Mouse (Mus musculus) urinary bladder, postnatal 36 days (tissue): ENCODE data around the gene Rnf144b.

Experiments used
- DNase-seq, 2 experiments: peaks; one replicate each; pipeline ENCODE4 v3.0.0; 2022; ENCODE audit warnings: low spot score in 2 of 2, mixed read lengths in 1 of 2

Gene Rnf144b

DNA sequence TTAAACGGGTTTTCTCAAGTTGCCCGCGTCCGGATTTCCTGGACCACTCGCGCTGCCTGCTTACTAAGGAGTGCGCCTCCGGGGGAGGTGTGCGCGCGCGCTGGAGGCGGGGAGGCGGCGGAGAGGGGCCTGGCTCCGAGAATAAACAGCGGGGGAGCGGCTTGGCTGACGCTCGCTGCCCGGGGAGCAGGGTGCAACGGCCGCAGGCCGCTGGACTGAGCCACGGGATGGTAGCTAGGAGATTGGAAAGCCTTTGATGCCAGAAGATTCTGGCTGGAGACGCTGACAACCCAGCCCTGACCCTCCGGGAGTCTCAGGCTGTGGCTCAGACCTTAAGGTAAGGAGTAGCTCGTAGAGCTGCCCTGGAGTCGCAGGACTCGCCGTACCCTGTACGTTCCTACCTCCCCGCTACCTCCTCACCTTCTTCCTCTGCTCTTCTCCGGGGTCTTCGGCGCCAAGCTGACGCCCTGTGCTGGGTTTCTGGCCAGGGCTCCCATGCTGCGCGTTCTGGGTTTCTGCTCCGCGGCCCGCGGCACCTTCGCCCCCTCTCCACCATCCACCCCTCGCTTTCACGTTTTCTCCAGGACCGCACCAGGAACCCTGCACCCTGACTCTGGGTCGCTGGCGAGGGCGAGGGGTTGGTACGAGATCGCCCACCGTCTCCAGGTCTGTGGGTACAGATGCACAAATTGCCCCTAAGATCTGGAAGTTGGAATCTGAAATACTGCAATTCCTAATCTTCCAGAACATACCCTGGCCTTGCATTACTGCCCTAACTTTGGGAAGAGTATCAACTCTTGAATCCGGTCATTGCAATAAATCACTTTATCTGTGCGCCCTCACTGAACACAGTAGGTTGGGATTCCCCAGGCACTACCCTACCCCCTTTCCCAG is at the start of gene Rnf144b:
Gene Rnf144b, plus strand, starts transcription at position 120 of the 894 bp plus-strand sequence.
- DNase-seq, result peak; percentile 24 to 35

DNA sequence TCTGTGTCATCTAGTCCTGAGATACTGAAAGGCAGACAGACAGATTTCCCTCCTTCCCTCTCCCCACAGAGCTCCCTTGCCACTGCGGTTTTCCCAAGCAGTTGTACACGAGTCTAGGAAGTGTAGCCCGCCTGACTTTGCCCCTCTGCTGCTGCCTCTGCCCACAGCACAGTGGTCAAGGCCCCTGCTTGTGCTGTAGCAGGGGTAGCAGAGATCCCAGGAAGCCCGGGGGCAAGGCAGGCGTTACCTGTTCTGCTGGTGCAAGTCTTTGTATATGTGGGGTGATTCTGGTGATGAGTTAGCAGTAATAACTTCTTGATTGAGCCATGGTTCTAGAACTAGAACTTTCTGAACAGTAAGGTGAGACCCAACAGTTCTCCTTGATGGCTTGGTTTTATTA is 46.3 kb upstream of the Rnf144b start:
- DNase-seq, result no peak

DNA sequence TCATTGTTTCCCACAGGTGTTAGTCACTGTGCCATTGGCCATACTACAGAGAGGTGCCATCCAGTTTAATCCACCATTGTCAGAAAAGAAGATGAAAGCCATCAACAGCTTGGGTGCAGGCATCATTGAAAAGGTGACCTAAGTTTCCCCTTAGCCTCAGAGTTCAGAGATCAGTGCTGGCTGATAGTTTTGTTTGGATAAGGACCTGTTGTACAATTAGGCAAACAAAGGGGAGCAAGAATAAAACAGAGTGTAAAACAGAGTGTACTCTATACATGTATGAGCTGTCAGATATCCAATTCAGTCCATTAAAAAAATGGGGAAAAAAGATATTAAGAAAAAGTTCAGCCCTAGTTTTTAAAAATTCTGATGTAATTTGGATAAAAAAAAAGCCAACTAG is 45.1 kb upstream of the Rnf144b start:
- no peak for DNase-seq

DNA sequence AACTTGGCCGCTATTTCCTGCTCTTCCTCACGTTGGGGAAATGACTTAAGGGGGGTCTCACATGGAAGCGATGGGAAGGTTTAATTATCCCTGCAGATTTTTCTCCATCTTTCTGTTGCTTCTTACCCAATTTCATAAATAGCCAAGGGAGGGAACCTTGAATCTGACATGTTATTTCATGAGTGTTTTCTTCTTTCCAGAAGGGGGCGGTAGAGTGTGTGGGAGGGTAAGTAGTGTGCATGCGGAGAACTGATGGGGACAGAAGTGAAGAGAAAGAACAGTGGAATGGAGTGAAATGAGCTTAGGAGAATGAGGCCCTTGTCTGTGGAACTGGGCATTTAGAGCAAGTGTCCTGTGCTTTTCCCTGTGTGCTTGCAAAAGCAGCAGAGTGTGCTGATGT is 43.7 kb upstream of the Rnf144b start:
- DNase-seq, result no peak

DNA sequence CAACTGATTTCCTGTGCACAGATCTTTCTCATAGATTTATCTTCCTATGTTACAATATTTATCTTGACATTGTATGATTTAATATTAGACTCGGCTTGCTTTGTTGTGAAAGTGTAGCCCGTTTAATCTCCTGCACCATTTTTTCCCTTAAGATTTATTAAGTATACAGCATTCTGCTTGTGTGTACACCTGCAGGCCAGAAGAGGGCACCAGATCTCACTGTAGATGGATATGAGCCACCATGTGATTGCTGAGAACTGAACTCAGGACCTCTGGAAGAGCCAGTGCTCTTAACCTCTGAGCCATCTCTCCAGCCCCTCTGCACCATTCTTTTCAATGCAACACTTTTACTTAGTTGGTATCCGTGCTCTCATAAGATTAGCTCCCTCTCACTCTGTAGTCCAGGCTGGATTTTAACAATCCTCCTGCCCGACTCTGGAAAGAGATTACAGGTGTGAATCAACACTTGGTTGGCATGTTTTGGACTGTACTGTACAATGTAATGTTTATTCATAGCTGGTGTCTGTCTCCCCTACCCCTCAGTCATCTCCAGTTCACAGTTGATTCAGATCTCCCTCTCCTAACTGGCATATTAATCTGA is 41.5 kb upstream of the Rnf144b start:
- no peak for DNase-seq

DNA sequence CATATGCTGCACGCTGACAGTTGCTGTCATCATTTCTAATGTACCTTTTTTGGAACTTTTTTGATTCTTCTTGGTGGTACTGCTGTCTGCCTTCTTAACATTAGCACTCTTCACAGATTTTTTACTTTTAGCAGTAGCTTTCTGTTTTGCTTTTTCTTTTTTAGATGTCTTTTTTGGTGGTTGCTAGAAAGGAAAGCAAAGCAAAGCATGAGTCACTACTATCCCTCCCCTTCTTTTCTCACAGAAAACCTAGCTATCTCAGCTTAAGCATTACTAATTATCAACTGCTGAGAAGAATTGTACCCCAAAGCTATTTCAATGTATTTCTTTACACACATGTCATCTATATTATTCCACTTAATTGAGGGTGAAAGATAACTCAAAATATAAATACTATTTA is 34.0 kb upstream of the Rnf144b start:
- DNase-seq, result no peak

DNA sequence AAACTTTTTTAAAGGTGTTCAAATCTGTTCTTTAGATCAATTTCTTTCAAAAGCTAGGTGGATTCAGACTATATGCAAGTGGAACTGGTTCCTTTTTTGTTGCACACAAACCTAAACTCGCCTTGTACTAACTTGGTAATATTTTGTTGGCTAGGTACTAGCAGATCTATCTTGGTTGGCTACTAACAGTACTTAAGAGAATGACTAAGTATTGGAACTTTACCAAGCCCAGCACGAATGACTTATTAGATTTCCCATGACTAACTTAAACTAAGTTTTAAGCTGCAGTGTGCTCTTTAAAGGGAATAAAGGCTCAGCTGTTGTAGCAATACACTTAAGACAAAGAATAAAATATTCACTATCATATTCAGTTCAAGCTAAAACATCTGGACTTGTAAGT is 33.2 kb upstream of the Rnf144b start:
- no peak for DNase-seq

DNA sequence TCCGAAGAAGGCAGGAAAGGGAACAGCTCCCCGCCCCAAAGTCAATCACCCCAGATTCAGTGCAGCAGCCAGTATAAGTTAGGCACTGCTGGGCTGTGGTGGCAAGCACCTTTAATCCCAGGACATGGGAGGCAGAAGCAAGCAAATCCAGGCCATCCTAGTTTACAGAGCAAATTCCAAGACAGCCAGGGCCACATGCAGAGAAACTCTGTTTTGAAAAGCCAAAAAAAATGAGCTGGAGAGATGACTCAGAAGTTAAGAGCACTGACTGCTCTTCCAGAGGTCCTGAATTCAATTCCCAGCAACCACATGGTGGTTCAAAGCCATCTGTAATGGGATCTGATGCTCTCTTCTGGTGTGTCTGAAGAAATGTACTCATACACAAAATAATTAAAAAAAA is 28.7 kb upstream of the Rnf144b start:
- DNase-seq, result no peak

DNA sequence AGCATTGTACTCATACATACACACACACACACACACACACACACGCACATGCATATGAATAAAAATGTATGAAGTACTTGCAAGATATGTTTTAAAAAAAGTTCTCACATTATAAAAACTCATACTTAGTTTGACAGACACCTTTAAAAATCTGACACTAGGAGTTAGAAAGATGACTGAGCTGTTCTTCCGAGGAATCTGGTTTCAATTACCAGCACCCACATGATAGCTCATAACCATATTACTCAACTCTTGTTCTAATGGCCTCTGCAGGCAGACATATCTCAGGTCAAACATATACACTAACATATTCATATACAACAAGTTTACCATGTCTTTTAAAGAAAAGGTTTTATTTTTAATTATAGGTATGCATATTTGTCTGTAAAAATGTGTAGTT is 25.9 kb upstream of the Rnf144b start:
- DNase-seq, result no peak

DNA sequence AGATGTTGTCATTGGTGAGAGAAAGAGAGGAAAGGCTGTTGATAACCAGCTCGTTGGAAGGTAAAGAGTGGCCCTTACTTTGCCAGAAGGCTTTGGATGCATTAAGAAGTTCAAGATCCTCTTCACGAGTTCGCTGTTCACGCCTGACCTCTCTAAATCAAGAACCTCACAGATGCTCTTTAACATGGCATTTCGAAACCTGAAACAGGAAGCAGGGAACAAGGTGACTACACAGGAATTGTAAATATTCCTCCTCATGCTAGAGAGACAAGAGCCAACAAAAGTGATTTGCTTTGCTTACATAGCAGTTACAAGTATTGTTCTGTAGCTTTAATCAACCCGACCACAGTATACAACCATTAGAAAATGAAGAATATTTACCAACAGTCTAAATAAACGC is 23.2 kb upstream of the Rnf144b start:
- DNase-seq, result no peak

DNA sequence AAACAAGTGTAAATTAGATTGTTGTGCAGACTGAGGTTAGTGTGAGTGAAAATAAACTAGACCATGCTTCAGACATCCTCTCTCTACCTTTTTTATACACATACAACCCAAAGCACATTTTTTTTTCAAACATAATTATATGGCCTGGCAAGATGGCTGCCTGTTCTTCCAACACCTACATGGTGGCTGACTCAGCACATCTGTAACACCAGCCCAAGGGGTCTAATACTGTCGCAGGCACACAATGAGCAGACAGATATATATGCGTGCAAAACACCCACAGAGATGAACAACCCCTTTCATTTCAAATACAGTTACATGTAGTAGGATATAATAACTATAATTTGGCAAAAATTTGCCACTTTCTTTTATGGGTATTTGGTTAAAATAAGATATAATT is 21.9 kb upstream of the Rnf144b start:
- no peak for DNase-seq

DNA sequence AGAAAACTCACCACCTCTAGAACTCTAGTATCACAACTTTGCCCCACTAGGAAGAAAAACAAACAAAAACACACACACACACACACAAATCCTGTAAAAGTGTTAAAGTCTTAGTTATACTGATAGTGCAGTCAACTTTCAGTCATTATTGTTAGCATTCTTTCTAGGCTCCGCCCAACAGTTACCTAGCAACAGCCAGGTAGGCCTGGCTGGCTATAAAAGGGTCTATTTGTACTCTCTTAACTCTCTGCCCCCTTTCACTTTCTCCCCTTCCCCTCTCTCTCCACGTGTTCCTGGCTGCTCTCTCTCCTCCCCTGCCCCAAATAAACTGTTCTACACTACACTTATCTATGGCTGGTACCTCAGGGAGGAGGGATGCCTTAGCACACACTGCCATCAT is 18.3 kb upstream of the Rnf144b start:
- DNase-seq, result no peak

DNA sequence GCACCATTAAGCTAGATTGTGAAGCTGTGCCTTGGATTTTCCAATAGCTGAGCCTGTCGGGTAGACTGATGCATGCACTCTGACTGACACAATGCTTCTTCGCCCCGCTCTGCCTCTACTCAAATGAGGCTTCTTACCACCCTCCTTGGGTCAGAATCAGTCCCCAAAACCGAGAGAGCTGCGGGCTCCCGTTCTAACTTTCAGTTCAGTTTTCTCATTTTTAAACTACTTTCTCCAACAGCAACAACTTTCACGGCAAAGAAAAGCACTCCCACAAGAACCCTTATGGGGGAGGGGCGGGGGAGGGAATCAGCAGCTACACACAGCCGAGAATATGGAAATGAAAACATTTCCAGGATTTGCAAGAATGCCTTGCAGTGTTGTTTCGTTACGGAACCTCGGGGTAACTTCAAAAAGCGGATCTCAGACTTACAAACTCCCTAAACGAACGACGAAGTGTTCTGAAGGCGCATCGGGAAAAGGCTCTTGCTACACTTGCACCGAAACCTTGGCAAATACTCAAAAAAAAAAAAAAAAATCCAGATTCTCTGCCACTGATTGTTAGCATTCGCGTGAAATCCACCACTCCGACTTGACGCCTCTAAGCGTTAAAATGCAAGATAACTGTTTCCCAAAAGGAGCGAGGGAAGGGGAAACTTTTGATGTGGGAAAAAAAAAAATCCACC is 17.5 kb upstream of the Rnf144b start:
- DNase-seq, result peak in 1 of 2 experiments; percentile 6

DNA sequence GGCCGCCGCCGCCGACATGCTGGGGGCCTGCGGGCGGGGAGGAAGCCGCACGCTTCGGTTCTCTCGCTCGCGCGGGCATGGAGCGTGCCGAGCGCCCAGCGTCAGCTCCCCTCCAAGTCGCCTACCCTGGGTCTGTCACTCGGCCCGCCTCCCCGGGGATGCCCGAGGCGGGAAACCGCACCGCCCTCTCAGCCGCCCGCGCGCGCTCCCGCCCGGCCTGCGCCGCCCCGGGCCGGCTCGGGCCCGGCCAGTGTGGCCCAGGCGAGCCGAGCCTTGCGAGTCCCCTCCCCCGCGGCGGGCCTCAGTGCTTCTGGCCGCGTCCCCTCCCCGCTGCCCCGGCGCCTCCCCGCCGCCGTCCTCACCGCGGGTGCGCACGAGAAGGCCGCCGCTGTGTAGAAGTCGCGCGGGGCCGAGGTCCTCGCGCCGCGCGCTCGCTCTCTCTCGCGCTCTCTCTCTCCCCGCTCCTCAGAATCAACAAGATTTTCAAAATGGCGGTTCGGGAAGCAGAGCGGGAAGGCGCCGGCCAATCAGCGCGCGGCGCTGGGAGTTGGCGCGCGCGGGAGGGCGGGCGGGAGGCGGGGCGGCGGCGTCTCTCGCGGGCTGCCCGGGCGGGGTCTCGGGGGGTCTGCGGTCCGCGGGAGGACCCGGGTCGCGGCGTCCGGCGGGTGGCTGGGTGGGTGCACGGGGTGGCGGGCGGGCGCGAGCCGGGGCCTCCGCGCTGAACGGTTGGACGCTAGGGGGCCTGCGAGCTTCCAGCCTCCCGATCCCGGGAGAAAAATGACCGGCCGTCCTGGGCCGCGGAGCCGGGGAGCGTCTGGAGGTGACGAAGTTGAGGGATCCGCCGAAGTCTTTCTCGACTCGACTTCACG is 16.5 kb upstream of the Rnf144b start, which contains the start of gene Dek:
Gene Dek, minus strand, starts transcription at position 491 of the 869 bp plus-strand sequence.
- peak; percentile 78 to 82 for DNase-seq

DNA sequence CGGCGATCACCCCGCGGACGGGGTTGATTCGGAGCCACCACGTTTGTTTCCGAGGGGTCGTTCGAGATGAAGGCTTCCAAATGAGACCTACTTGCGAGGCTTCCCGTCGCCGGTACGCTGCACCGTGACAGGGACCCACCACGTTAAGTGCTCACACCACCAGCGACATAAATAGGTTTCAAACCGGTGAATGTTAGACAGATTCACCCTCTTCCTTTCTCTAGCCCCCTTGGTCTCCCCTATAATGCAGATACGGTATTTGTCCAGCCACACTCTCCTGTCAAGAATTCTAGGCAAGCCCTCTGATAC is 15.9 kb upstream of the Rnf144b start:
- DNase-seq, result no peak

DNA sequence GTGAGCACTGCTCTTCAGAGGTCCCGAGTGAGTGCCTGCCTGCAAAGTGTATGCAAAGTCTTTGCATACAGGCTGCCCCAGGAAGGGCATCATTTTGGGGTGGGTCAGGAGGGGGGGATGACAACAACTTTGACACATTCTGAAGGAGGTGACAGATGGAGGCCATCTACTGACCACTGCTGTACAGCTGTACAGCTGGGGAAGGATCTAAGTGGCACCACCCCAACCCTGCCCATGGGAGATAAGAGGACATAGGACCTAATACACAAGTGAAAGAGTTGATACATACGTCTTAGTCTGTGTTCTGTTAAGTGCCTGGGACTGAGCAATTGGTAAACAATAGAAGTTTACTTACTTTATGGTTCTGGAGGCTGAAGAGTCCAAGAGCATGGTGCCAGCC is 13.2 kb upstream of the Rnf144b start:
- no peak for DNase-seq

DNA sequence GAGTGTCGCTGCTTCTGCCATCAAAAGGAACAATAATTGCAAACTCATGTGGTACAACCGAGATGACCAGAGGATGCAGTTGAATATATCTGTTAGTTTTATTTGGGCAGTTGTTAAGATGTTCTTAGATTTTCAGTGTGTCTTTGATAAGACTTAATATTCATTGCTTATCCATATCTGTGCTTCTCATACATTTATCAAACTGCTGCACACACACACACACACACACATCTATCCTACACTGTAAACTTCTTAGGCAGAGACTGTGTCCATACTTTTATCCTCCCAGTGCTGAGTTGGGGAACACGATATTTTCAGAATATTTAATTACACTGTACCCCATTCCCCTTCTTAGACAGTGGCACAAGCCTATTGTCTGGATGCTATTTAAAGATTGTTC is 11.3 kb upstream of the Rnf144b start:
- no peak for DNase-seq

DNA sequence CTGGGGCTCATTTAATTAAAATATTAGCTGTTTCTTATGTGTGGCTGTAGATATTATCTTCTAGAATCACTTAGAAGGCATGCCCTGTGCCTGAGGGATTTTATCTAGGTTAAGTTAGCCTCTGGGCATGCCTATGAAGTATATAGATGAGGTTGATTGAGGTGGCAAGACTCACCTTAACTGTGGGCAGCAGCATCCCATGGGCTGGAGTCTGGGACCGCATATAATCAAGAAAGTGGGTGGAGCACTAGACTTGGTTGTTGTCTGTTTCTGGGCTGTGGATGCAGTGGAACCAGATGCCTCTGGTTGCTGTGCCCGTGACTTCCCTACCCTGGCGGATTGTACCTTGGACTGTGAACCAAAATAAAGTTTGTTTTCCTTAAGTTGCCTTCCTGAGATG is 10.4 kb upstream of the Rnf144b start:
- no peak for DNase-seq

DNA sequence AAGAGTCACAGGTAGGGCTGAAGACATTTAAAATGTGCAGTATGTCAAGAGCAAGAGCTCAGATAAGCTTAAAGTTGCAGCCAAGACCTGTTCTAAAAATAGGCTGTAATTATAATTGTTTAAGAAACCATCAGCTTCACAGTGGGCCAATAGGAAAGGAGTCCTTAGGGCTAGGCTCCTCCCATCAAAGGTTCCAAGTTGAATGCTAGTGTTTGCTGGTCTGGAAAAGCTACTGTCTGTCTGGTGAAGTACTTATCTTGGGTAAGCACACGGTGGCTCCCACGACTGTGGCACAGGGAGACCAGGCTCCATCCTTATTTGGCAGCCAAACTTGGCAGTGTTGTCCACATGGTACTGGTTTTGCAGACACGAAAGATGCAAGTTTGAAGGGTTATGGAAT is 9.5 kb upstream of the Rnf144b start:
- DNase-seq, result no peak

DNA sequence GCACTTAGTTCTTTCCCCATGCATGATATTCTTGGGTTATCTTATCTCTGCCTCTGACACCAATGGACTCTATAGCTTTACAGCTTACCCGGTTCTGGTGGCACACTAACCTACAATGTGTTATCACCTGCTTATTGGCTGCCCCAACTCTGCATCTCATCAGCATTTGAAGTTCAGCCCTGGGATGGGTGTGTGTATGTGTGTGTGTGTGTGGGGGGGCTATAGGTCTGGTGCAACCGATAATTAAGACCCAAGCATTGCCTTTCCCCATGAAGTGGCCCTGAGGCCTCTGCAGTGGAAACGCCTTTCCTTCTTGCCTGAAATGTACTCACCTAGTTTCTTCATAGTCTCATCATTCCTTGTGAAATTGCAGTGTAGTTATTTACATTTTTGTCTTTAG is 6.5 kb upstream of the Rnf144b start:
- no peak for DNase-seq

DNA sequence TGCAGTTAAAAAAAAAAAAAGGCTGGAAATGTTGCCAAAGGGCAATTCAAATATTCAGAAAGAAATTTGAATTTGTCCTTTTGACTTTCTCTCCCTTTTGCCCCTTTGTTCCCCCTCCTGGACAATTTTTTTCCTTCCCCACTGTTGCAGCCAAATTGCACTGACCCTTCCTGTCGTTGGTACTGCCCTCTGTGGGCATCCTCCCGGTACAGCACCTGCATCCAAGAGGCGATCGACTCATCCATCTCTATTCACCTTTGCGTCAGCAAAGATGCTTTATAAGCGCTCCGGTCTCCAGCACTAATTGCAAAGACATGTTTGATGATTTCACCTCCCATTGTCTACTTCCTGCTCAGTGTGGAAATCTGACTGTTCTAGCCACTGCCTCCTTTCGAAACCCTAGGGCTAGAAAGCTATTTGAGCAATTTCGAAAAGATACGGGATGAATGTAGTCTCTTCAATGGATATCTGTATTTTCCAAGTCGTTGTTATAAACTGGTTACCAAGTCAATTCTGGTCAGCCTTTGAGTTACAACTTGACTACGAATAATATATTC is 1.0 kb upstream of the Rnf144b start:
- no peak for DNase-seq

DNA sequence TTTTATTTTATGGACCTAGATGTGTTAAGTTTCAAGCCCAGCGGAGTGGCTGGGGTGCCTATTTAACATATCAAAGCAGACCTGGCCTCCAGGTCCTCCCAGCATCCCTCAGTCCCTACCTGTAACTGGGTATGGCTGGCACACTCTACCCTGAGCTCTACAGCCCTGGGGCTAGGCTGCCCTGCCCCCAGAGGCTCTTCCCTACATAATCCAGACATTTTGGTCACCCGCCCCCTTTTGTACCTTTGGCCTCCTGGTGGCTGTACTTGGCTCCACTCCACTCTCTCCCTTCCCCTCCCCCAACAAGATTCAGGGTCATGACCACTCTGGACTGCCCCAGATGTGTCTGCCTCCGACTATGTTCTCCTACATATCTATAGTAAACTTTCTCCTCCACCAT is 2.0 kb downstream of the Rnf144b start:
- DNase-seq, result no peak
